Mouse (Mus musculus) embryo, embryonic 10 days (tissue): Measurements from ENCODE around the gene Rab7b.
A peak's percentile ranks its signal among the peaks of the same experiment; 100 is the strongest.

ENCODE experiments used
- DNase-seq: peaks from one replicate; pipeline ENCODE4 v3.0.0-alpha.2; 2015; ENCODE audit warnings: low spot score

The Rab7b gene

GRCm38 (mm10) chr1:131696325-131696724 is 7.8 kb downstream of the Rab7b start:
- DNase-seq = no peak

- DNase-seq = no peak
Measured at GRCm38 (mm10) chr1:131698770-131699169, 10.3 kb downstream of the Rab7b start.

GRCm38 (mm10) chr1:131699642-131700041 is 11.1 kb downstream of the Rab7b start:
- no peak for DNase-seq

- no peak for DNase-seq
Measured at GRCm38 (mm10) chr1:131700447-131700846, 12.0 kb downstream of the Rab7b start.

GRCm38 (mm10) chr1:131701391-131701790 is 12.9 kb downstream of the Rab7b start:
- no peak for DNase-seq

- no peak for DNase-seq
Measured at GRCm38 (mm10) chr1:131702094-131702766, 13.7 kb downstream of the Rab7b start.

- DNase-seq = no peak
Measured at GRCm38 (mm10) chr1:131703482-131703881, 15.0 kb downstream of the Rab7b start.

GRCm38 (mm10) chr1:131708338-131708737 is 19.8 kb downstream of the Rab7b start:
- DNase-seq = peak; percentile 72

GRCm38 (mm10) chr1:131711518-131711917 is 23.0 kb downstream of the Rab7b start:
- no peak for DNase-seq

GRCm38 (mm10) chr1:131712386-131712785 is 23.9 kb downstream of the Rab7b start:
- DNase-seq = peak; percentile 92

GRCm38 (mm10) chr1:131714388-131715337 is 26.2 kb downstream of the Rab7b start:
- no peak for DNase-seq

GRCm38 (mm10) chr1:131718952-131719694 is 30.6 kb downstream of the Rab7b start:
- DNase-seq = peak; percentile 38

GRCm38 (mm10) chr1:131721989-131722388 is 33.5 kb downstream of the Rab7b start:
- DNase-seq = no peak

- no peak for DNase-seq
Measured at GRCm38 (mm10) chr1:131723549-131723948, 35.1 kb downstream of the Rab7b start.

GRCm38 (mm10) chr1:131726586-131726985 is 38.1 kb downstream of the Rab7b start:
- DNase-seq = peak; percentile 18

- no peak for DNase-seq
Measured at GRCm38 (mm10) chr1:131730639-131731437, 42.3 kb downstream of the Rab7b start.

- no peak for DNase-seq
Measured at GRCm38 (mm10) chr1:131733474-131734180, 45.1 kb downstream of the Rab7b start.

GRCm38 (mm10) chr1:131734657-131735273 is 46.3 kb downstream of the Rab7b start:
- no peak for DNase-seq

GRCm38 (mm10) chr1:131736494-131736893 is 48.0 kb downstream of the Rab7b start:
- DNase-seq = no peak

- DNase-seq = no peak
Measured at GRCm38 (mm10) chr1:131737269-131737668, 48.8 kb downstream of the Rab7b start.
